Mouse (Mus musculus) myocyte (in vitro differentiated cells): ENCODE measurements around the gene Gm20388. TPM values are rescaled to one million over a fixed set of nuclear protein-coding genes. Genes with fewer than 3 reads are reported as not detected.

Experiments used
- H3K27me3 ChIP-seq: one replicate; pipeline ENCODE4 v1.6.1; 2011; ENCODE audit not compliant: control insufficient read depth, insufficient read depth, insufficient read length
- H3K36me3 ChIP-seq: one replicate; pipeline ENCODE4 v1.6.1; 2011; ENCODE audit not compliant: control insufficient read depth, insufficient read depth
- H3K4me2 ChIP-seq: one replicate; pipeline ENCODE4 v1.6.1; 2011; ENCODE audit warnings: low read depth, control low read depth
- H3K4me3 ChIP-seq: one replicate; pipeline ENCODE4 v1.5.1; 2011; ENCODE audit warnings: mild to moderate bottlenecking, control low read depth, moderate library complexity
- H3K79me2 ChIP-seq: one replicate; pipeline ENCODE4 v1.6.1; 2011; ENCODE audit not compliant: control insufficient read depth, insufficient read depth
- H3ac ChIP-seq: one replicate; pipeline ENCODE4 v1.6.1; 2011; ENCODE audit not compliant: control insufficient read depth, insufficient read length
- CEBPB ChIP-seq: IDR thresholded peaks from 2 replicates; pipeline ENCODE4 v1.6.1; 2011; ENCODE audit warnings: mild to moderate bottlenecking, moderate library complexity; ENCODE audit not compliant: poor library complexity, insufficient read depth, severe bottlenecking
- E2F4 ChIP-seq: IDR thresholded peaks from one replicate; pipeline ENCODE4 v1.6.1; 2011; ENCODE audit warnings: mild to moderate bottlenecking, control low read depth, moderate library complexity; ENCODE audit not compliant: insufficient read depth
- MAX ChIP-seq: IDR thresholded peaks from one replicate; pipeline ENCODE4 v1.6.1; 2011; ENCODE audit warnings: low read depth, mild to moderate bottlenecking, control low read depth
- MYOD1 ChIP-seq, 3 experiments: IDR thresholded peaks; one replicate each; pipeline ENCODE4 v1.6.1; 2011; ENCODE audit warnings: control low read depth in 2 of 3, low read depth in 2 of 3, mild to moderate bottlenecking in 2 of 3, moderate library complexity in 1 of 3; ENCODE audit not compliant: insufficient read length in 2 of 3, control insufficient read depth in 1 of 3
- MYOG ChIP-seq, 3 experiments: IDR thresholded peaks; one replicate each; pipeline ENCODE4 v1.6.1; 2011; ENCODE audit warnings: control low read depth in 2 of 3, low read depth in 2 of 3, mild to moderate bottlenecking in 2 of 3; ENCODE audit not compliant: insufficient read length in 2 of 3, control insufficient read depth in 1 of 3, insufficient read depth in 1 of 3
- POLR2A ChIP-seq: IDR thresholded peaks from one replicate; pipeline ENCODE4 v1.6.1; 2011; ENCODE audit warnings: low read depth, mild to moderate bottlenecking, control low read depth, moderate library complexity; ENCODE audit not compliant: insufficient read length
- POLR2AphosphoS2 ChIP-seq: IDR thresholded peaks from one replicate; pipeline ENCODE4 v1.6.1; 2011; ENCODE audit warnings: low read depth, control low read depth; ENCODE audit not compliant: insufficient read length
- REST ChIP-seq: IDR thresholded peaks from one replicate; pipeline ENCODE4 v1.6.1; 2011; ENCODE audit warnings: mild to moderate bottlenecking, control low read depth, moderate library complexity; ENCODE audit not compliant: insufficient read depth, insufficient read length
- SRF ChIP-seq: IDR thresholded peaks from one replicate; pipeline ENCODE4 v1.6.1; 2011; ENCODE audit warnings: low read depth; ENCODE audit not compliant: control insufficient read depth, insufficient read length
- TCF12 ChIP-seq: IDR thresholded peaks from one replicate; pipeline ENCODE4 v1.6.1; 2011; ENCODE audit warnings: mild to moderate bottlenecking, control low read depth; ENCODE audit not compliant: poor library complexity, insufficient read depth, severe bottlenecking
- TCF3 ChIP-seq: IDR thresholded peaks from one replicate; pipeline ENCODE4 v1.6.1; 2011; ENCODE audit warnings: low read depth, control low read depth; ENCODE audit not compliant: insufficient read length
- USF1 ChIP-seq: IDR thresholded peaks from one replicate; pipeline ENCODE4 v1.6.1; 2011; ENCODE audit warnings: low read depth, mild to moderate bottlenecking, control low read depth, moderate library complexity
- polyA plus RNA-seq: library from polyadenylated mRNA; unstranded; fragments of >200 nt; fragmentation: generic; extraction: Trizol; gene quantifications from one replicate; pipeline ENCODE4 v1.2.1, GENCODE M21; 2012; ENCODE audit warnings: missing spikeins

The Gm20388 gene
- polyA plus RNA-seq, 1 experiment, result 15.3 TPM

GRCm38 (mm10) chr8:119944096-119944811 is 33.6 kb downstream of the Gm20388 start:
- Histone ChIP-seq H3ac (no peak overlapping the region), H3K36me3 (peaks cover 5% of the 10 kb centered on the region), H3K4me3 (no peak overlapping the region), H3K79me2 (peaks cover 14% of the 10 kb centered on the region), H3K27me3 (no peaks in the 10 kb centered on the region), H3K4me2 (no peak overlapping the region)
- TF ChIP-seq POLR2AphosphoS2 (no peak), MAX (no peak), POLR2A (no peak), SRF (no peak), E2F4 (no peak), MYOG (IDR thresholded peaks at IDR 0.05; ENCODE audit: control insufficient read depth in 1 of 3, insufficient read depth in 1 of 3, insufficient read length in 2 of 3, low read depth in 2 of 3) (no peak), REST (no peak), TCF12 (no peak)

- peaks cover 14% of the 10 kb centered on the region for H3K79me2 ChIP-seq
- H3K27me3 ChIP-seq, result no peaks in the 10 kb centered on the region
- H3K4me3 ChIP-seq, result no peak overlapping the region
- TF ChIP-seq MAX (no peak), TCF3 (no peak), MYOG (IDR thresholded peaks at IDR 0.05; ENCODE audit: control insufficient read depth in 1 of 3, insufficient read depth in 1 of 3, insufficient read length in 2 of 3, low read depth in 2 of 3) (peak in 2 of 3 experiments; percentile 20 to 56), MYOD1 (IDR thresholded peaks at IDR 0.05; ENCODE audit: control insufficient read depth in 1 of 3, insufficient read length in 2 of 3, low read depth in 2 of 3) (peak in 2 of 3 experiments; percentile 56 to 85)
- H3K4me2 ChIP-seq, result peak overlapping the region; percentile 16
- H3ac ChIP-seq, result no peak overlapping the region
- H3K36me3 ChIP-seq, result peaks cover 18% of the 10 kb centered on the region
Observed at GRCm38 (mm10) chr8:119946326-119946865, 35.8 kb downstream of the Gm20388 start.

- H3K27me3 ChIP-seq, result no peaks in the 10 kb centered on the region
- TF ChIP-seq E2F4 (no peak), SRF (no peak), TCF12 (no peak), POLR2A (no peak)
- peaks cover 14% of the 10 kb centered on the region for H3K79me2 ChIP-seq
- H3K4me2 ChIP-seq, result no peak overlapping the region
- peaks cover 18% of the 10 kb centered on the region for H3K36me3 ChIP-seq
- no peak overlapping the region for H3ac ChIP-seq
- no peak overlapping the region for H3K4me3 ChIP-seq
Observed at GRCm38 (mm10) chr8:119947653-119948052, 37.0 kb downstream of the Gm20388 start.

GRCm38 (mm10) chr8:119948340-119948739 is 37.7 kb downstream of the Gm20388 start:
- Histone ChIP-seq H3K27me3 (no peaks in the 10 kb centered on the region), H3K79me2 (peaks cover 14% of the 10 kb centered on the region), H3K36me3 (peaks cover 25% of the 10 kb centered on the region), H3K4me3 (no peak overlapping the region), H3ac (no peak overlapping the region), H3K4me2 (no peak overlapping the region)
- TF ChIP-seq POLR2AphosphoS2, result no peak
- TF ChIP-seq MYOG (IDR thresholded peaks at IDR 0.05; ENCODE audit: control insufficient read depth in 1 of 3, insufficient read depth in 1 of 3, insufficient read length in 2 of 3, low read depth in 2 of 3), result no peak
- no peak for TF ChIP-seq USF1
- TF ChIP-seq SRF, result no peak
- no peak for TF ChIP-seq POLR2A
- no peak for TF ChIP-seq TCF12
- TF ChIP-seq MAX, result no peak

- peaks cover 31% of the 10 kb centered on the region for H3K36me3 ChIP-seq
- H3K79me2 ChIP-seq, result no peaks in the 10 kb centered on the region
- TF ChIP-seq MYOG (IDR thresholded peaks at IDR 0.05; ENCODE audit: control insufficient read depth in 1 of 3, insufficient read depth in 1 of 3, insufficient read length in 2 of 3, low read depth in 2 of 3) (no peak), MAX (no peak), POLR2A (no peak), CEBPB (no peak), USF1 (no peak), REST (no peak)
- no peak overlapping the region for H3K4me2 ChIP-seq
- H3K4me3 ChIP-seq, result no peak overlapping the region
- H3ac ChIP-seq, result no peak overlapping the region
- H3K27me3 ChIP-seq, result no peaks in the 10 kb centered on the region
Observed at GRCm38 (mm10) chr8:119952282-119952681, 41.6 kb downstream of the Gm20388 start.
